Mouse (Mus musculus): Measurements from ENCODE around the gene Gm49340. TPM values are rescaled to one million over a fixed set of nuclear protein-coding genes. Genes with fewer than 3 reads are reported as not detected.
"Not testable (repeated sequence)": the region's sequence is repeated elsewhere in the genome, so short reads cannot be mapped to it uniquely, and the experiment has no call there.

The Gm49340 gene
- polyA plus RNA-seq, 1 experiment, result not detected

- Histone ChIP-seq H3K27ac (ENCODE audit: insufficient read depth, low read depth, low read length) (no peak overlapping the region), H3K36me3 (ENCODE audit: control insufficient read depth, insufficient read depth, low read length) (peaks cover 5% of the 10 kb centered on the region), H3K27me3 (replicated peaks; ENCODE audit: control insufficient read depth, insufficient read depth, low read length) (no peaks in the 10 kb centered on the region), H3K4me1 (ENCODE audit: control insufficient read depth, insufficient read depth, low read length) (no peaks in the 10 kb centered on the region), H3K4me3 (ENCODE audit: insufficient read depth, low read depth, low read length) (no peak overlapping the region)
- no peak for DNase-seq
- no peak for TF ChIP-seq CTCF (conservative IDR thresholded peaks at IDR 0.05; ENCODE audit: insufficient read depth, insufficient read length, low read depth, low read length)
- TF ChIP-seq POLR2A (IDR thresholded peaks at IDR 0.05; ENCODE audit: low read depth, low read length), result no peak
- 79% methylated on average over 2 of the region's 2 CpGs for WGBS
Measured at GRCm38 (mm10) chr11:73303123-73303522, 26.4 kb upstream of the Gm49340 start.

GRCm38 (mm10) chr11:73315961-73316360 is 13.6 kb upstream of the Gm49340 start:
- no peaks in the 10 kb centered on the region; the same call in 1 of the 2 replicates for H3K4me1 ChIP-seq (ENCODE audit: control insufficient read depth, insufficient read depth, low read length)
- DNase-seq, result no peak
- 58% methylated on average over 3 of the region's 3 CpGs for WGBS
- no peak overlapping the region for H3K27ac ChIP-seq (ENCODE audit: insufficient read depth, low read depth, low read length)
- no peak for TF ChIP-seq POLR2A (IDR thresholded peaks at IDR 0.05; ENCODE audit: low read depth, low read length)
- no peak for TF ChIP-seq CTCF (conservative IDR thresholded peaks at IDR 0.05; ENCODE audit: insufficient read depth, insufficient read length, low read depth, low read length)
- no peaks in the 10 kb centered on the region; the same call in none of the 2 replicates for H3K36me3 ChIP-seq (ENCODE audit: control insufficient read depth, insufficient read depth, low read length)
- no peaks in the 10 kb centered on the region for H3K27me3 ChIP-seq (replicated peaks; ENCODE audit: control insufficient read depth, insufficient read depth, low read length)
- no peak overlapping the region for H3K4me3 ChIP-seq (ENCODE audit: insufficient read depth, low read depth, low read length)

GRCm38 (mm10) chr11:73318581-73318980 is 11.0 kb upstream of the Gm49340 start:
- not testable (repeated sequence) for H3K4me1 ChIP-seq (ENCODE audit: control insufficient read depth, insufficient read depth, low read length); H3K27ac ChIP-seq (ENCODE audit: insufficient read depth, low read depth, low read length); DNase-seq; H3K4me3 ChIP-seq (ENCODE audit: insufficient read depth, low read depth, low read length); H3K36me3 ChIP-seq (ENCODE audit: control insufficient read depth, insufficient read depth, low read length); H3K27me3 ChIP-seq (replicated peaks; ENCODE audit: control insufficient read depth, insufficient read depth, low read length)
- whole genome bisulfite sequencing, result 66% methylated on average over 2 of the region's 2 CpGs

GRCm38 (mm10) chr11:73321064-73321463 is 8.5 kb upstream of the Gm49340 start:
- DNase-seq; H3K4me3 ChIP-seq (ENCODE audit: insufficient read depth, low read depth, low read length); H3K27ac ChIP-seq (ENCODE audit: insufficient read depth, low read depth, low read length); H3K4me1 ChIP-seq (ENCODE audit: control insufficient read depth, insufficient read depth, low read length); H3K27me3 ChIP-seq (replicated peaks; ENCODE audit: control insufficient read depth, insufficient read depth, low read length); H3K36me3 ChIP-seq (ENCODE audit: control insufficient read depth, insufficient read depth, low read length): not testable (repeated sequence)
- WGBS, result 91% methylated on average over 13 of the region's 13 CpGs

- H3K27ac ChIP-seq (ENCODE audit: insufficient read depth, low read depth, low read length), result peak overlapping the region; percentile 85
- peaks cover 6% of the 10 kb centered on the region; the same call in 1 of the 2 replicates for H3K4me1 ChIP-seq (ENCODE audit: control insufficient read depth, insufficient read depth, low read length)
- H3K4me3 ChIP-seq (ENCODE audit: insufficient read depth, low read depth, low read length), result peak overlapping the region; percentile 58
- no peaks in the 10 kb centered on the region; the same call in 1 of the 2 replicates for H3K36me3 ChIP-seq (ENCODE audit: control insufficient read depth, insufficient read depth, low read length)
- WGBS, result 32% methylated on average over 9 of the region's 9 CpGs
- H3K27me3 ChIP-seq (replicated peaks; ENCODE audit: control insufficient read depth, insufficient read depth, low read length), result no peaks in the 10 kb centered on the region
- TF ChIP-seq POLR2A (IDR thresholded peaks at IDR 0.05; ENCODE audit: low read depth, low read length) (no peak), CTCF (conservative IDR thresholded peaks at IDR 0.05; ENCODE audit: insufficient read depth, insufficient read length, low read depth, low read length) (no peak)
- DNase-seq, result peak; percentile 85
Measured at GRCm38 (mm10) chr11:73323906-73324830, 5.4 kb upstream of the Gm49340 start.

GRCm38 (mm10) chr11:73326485-73326886 is 3.1 kb upstream of the Gm49340 start:
- Histone ChIP-seq H3K4me1 (ENCODE audit: control insufficient read depth, insufficient read depth, low read length) (peaks cover 6% of the 10 kb centered on the region; the same call in 1 of the 2 replicates), H3K36me3 (ENCODE audit: control insufficient read depth, insufficient read depth, low read length) (no peaks in the 10 kb centered on the region; the same call in 1 of the 2 replicates), H3K4me3 (ENCODE audit: insufficient read depth, low read depth, low read length) (peak overlapping the region; percentile 20; the same call in 1 of the 2 replicates), H3K27ac (ENCODE audit: insufficient read depth, low read depth, low read length) (peak overlapping the region; percentile 71), H3K27me3 (replicated peaks; ENCODE audit: control insufficient read depth, insufficient read depth, low read length) (no peaks in the 10 kb centered on the region)
- WGBS, result 6% methylated on average over 12 of the region's 12 CpGs
- TF ChIP-seq CTCF (conservative IDR thresholded peaks at IDR 0.05; ENCODE audit: insufficient read depth, insufficient read length, low read depth, low read length) (no peak), POLR2A (IDR thresholded peaks at IDR 0.05; ENCODE audit: low read depth, low read length) (no peak)
- DNase-seq, result peak; percentile 94

- Histone ChIP-seq H3K36me3 (ENCODE audit: control insufficient read depth, insufficient read depth, low read length) (no peaks in the 10 kb centered on the region; the same call in 1 of the 2 replicates), H3K27me3 (replicated peaks; ENCODE audit: control insufficient read depth, insufficient read depth, low read length) (no peaks in the 10 kb centered on the region), H3K4me1 (ENCODE audit: control insufficient read depth, insufficient read depth, low read length) (peaks cover 6% of the 10 kb centered on the region; the same call in 1 of the 2 replicates), H3K27ac (ENCODE audit: insufficient read depth, low read depth, low read length) (peak overlapping the region; percentile 56), H3K4me3 (ENCODE audit: insufficient read depth, low read depth, low read length) (no peak overlapping the region)
- TF ChIP-seq POLR2A (IDR thresholded peaks at IDR 0.05; ENCODE audit: low read depth, low read length), result no peak
- no peak for TF ChIP-seq CTCF (conservative IDR thresholded peaks at IDR 0.05; ENCODE audit: insufficient read depth, insufficient read length, low read depth, low read length)
- DNase-seq, result no peak
- WGBS, result 47% methylated on average over 4 of the region's 4 CpGs
Measured at GRCm38 (mm10) chr11:73327361-73327760, 2.2 kb upstream of the Gm49340 start.

Measured in kidney, adult 2 months (tissue).